Mouse (Mus musculus) stomach, postnatal 0 days (tissue): ENCODE results near the gene Polr3gl.

Source experiments
- CTCF ChIP-seq: IDR thresholded peaks from 2 replicates; pipeline ENCODE4 v1.5.1; 2016; ENCODE audit warnings: antibody characterized with exemption, low read depth, mild to moderate bottlenecking, moderate library complexity
- EP300 ChIP-seq: optimal IDR thresholded peaks from 2 replicates; pipeline ENCODE3; 2016; ENCODE audit warnings: antibody characterized with exemption

GRCm38 (mm10) chr3:96617941-96618340, 24.0 kb upstream of the Polr3gl start:
- TF ChIP-seq EP300 (no peak), CTCF (no peak)
